Mouse (Mus musculus) megakaryocyte, adult 5-6 weeks (primary cell): Measurements from ENCODE around the gene Wfdc2. TPM values are rescaled to one million over a fixed set of nuclear protein-coding genes. Genes with fewer than 3 reads are reported as not detected.

ENCODE experiments used
- ATAC-seq: 2 replicates; pipeline ENCODE4 v1.8.0; 2016; ENCODE audit warnings: mild to moderate bottlenecking, inconsistent platforms; ENCODE audit not compliant: poor library complexity, severe bottlenecking
- total RNA-seq, 2 experiments: library from RNA; stranded (forward) in 1 of 2; stranded (reverse) in 1 of 2; fragments of 153-499, 151-499 nt in 1 of 2; fragments of 221-1000, 200-1000 nt in 1 of 2; gene quantifications; 2 replicates each; pipeline versions ENCODE4 v1.2.3 to v1.2.4; 2015 to 2017

Gene Wfdc2
- total RNA-seq (2015) (not detected in 2 replicates), total RNA-seq (2017) (not detected in 2 replicates)

GRCm38 (mm10) chr2:164562391-164563188, at the start of gene Wfdc2:
Gene Wfdc2, plus strand, starts transcription at chr2:164562413.
- no peak for ATAC-seq

GRCm38 (mm10) chr2:164513389-164513788, 48.8 kb upstream of the Wfdc2 start:
- ATAC-seq = no peak

- ATAC-seq = no peak
These were observed 47.3 kb upstream of the Wfdc2 start for GRCm38 (mm10) chr2:164514916-164515315.

GRCm38 (mm10) chr2:164515897-164516296, 46.3 kb upstream of the Wfdc2 start:
- ATAC-seq = no peak

GRCm38 (mm10) chr2:164516592-164516991, 45.6 kb upstream of the Wfdc2 start:
- no peak for ATAC-seq

- ATAC-seq = 0 out of 2 replicates have a peak, but pooled peaks have one; percentile 30
These were observed 44.6 kb upstream of the Wfdc2 start for GRCm38 (mm10) chr2:164517485-164518221.

- ATAC-seq = no peak
These were observed 43.7 kb upstream of the Wfdc2 start for GRCm38 (mm10) chr2:164518266-164519170.

GRCm38 (mm10) chr2:164519171-164519526, 43.1 kb upstream of the Wfdc2 start:
- ATAC-seq = no peak

GRCm38 (mm10) chr2:164520782-164521181, 41.4 kb upstream of the Wfdc2 start:
- peak; percentile 78 for ATAC-seq

- ATAC-seq = peak; percentile 78
These were observed 40.4 kb upstream of the Wfdc2 start for GRCm38 (mm10) chr2:164521841-164522240.

- ATAC-seq = peak; percentile 14; the same call in 1 of the 2 replicates
These were observed 39.9 kb upstream of the Wfdc2 start for GRCm38 (mm10) chr2:164522280-164522679.

- ATAC-seq = no peak
These were observed 38.9 kb upstream of the Wfdc2 start for GRCm38 (mm10) chr2:164523301-164523773.

- ATAC-seq = peak; percentile 67
These were observed 33.7 kb upstream of the Wfdc2 start for GRCm38 (mm10) chr2:164528557-164528956.

GRCm38 (mm10) chr2:164531169-164531568, 31.0 kb upstream of the Wfdc2 start:
- peak; percentile 77 for ATAC-seq

GRCm38 (mm10) chr2:164534315-164534714, 27.9 kb upstream of the Wfdc2 start:
- ATAC-seq = no peak

GRCm38 (mm10) chr2:164537003-164537402, 25.2 kb upstream of the Wfdc2 start:
- ATAC-seq = no peak

- no peak for ATAC-seq
These were observed 21.4 kb upstream of the Wfdc2 start for GRCm38 (mm10) chr2:164540652-164541427.

- ATAC-seq = no peak
These were observed 20.1 kb upstream of the Wfdc2 start for GRCm38 (mm10) chr2:164542132-164542531.

- no peak for ATAC-seq
These were observed 19.6 kb upstream of the Wfdc2 start for GRCm38 (mm10) chr2:164542598-164542997.

- ATAC-seq = no peak
These were observed 18.5 kb upstream of the Wfdc2 start for GRCm38 (mm10) chr2:164543745-164544144.
